Mouse (Mus musculus) brain, embryonic 18.5 days (tissue): ENCODE measurements around the gene Fosl2.
A peak's percentile ranks its signal among the peaks of the same experiment; 100 is the strongest.
"Not testable (repeated sequence)": the region's sequence is repeated elsewhere in the genome, so short reads cannot be mapped to it uniquely, and the experiment has no call there.

Source experiments
- DNase-seq: peaks from one replicate; pipeline ENCODE4 v3.0.0-alpha.2; 2012; ENCODE audit warnings: low read depth, low spot score

Fosl2 gene

DNA sequence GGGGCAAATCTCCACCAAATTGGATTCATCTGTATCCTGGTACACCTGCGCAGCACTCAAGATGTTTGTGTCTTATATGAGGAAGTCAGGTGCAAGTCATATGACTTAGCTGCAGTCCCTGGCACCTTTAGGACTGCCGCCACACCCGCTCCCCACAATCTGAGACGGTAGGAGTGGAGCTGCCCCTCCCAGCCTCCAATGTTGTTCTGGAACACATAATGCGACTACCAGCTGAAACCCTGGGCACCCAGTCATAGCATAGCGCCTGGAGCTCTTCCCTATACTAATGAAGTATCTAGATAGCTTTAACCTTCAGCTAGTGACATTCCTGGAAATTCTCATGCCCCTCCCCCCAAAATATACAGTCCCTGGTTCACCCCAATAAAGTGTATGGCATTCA is 43.1 kb downstream of the Fosl2 start:
- DNase-seq = not testable (repeated sequence)

DNA sequence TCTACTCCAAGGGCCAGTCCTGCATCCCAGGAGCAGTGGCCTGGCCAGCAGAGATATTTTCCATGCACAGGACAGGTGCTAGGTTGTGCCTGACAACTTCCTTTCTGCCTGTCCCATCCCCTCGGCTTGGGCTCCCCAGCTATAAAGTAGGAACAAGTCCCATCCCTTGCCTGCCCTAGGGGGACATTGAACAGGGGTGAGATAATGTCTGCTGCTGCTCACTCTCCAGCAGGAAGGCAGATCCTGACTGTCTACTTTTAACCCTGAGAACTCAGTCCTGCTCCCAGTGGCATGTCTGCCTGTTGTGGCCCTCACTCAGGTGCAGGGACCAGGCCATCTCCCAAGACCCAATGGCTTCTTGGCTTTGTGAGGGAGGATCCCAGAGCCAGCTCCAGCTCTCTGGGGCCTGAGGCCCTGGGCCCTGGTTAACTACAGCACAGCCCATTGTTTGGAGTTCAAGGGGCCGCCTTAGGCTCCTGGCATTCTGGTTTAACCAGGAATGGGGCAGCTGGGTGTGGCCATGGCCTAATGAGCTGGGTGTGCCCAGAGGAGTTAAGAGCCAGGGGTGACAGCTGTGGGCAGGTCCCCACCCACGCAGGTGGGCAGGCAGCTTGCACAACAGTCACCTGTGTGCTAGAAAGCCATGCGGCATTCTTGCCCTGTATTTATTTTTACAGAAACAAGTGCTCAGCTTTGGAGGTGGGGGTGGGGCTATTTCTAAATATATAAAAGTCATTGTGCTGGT is 47.5 kb downstream of the Fosl2 start:
- DNase-seq = no peak

GRCm38 (mm10) chr5:32187717-32188116 is 52.1 kb downstream of the Fosl2 start:
- no peak for DNase-seq

DNA sequence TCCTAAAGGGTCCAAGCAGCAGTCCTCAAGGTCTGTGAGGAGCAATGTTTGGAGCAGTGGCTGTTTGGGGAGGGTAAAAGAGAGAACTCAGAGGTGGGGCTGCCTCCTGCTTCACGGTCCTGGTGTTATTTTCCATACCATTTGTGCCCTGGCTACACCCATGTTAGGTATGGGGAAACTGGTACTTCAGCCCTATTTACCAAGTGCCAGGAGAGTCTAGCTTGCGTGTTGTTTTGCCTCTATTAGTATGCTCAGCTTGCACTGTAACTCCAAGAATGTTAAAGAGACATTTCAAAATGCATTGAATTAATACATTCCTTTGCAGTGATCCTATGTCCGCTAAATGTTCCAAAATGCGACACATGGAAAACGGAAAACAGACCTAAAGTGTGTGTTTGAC is 55.7 kb downstream of the Fosl2 start:
- no peak for DNase-seq

DNA sequence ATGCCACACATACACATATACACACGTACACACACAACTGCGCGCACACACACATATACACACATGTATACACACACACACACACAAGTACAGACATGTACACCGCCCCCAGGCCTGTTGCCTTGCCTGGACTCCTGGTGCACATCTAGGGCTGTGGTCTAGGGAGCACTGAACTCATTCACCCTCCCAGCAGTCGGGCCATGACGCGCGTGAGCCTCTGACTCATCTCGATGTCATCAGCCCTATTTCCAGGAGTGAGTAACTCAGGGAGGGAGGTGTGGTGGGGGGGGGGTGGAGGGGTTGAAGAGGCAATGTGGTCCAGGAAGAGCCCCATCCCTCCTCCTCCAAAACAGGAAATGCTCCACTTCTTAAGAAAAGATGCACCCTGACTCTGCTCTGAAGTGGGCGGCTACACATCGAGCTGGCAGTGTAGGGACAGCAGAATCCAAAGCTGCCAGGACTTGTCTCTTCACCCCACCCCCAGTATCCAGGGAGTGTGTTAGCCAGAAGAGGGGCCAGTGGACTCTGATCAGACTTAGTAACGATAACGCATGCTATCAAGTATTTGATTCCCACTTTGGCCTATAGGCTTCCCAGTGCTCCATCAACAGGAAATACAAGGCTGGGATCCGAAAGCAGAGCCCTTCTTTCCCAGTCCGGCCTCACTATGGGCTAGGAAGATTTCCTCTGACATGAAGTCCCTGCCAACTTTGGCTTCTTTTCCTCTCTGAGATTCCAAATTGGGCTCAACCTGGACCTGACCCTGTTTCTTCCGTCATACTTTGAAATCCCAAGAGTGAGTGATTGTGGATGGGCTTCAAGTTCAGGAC is 56.6 kb downstream of the Fosl2 start:
- no peak for DNase-seq

DNA sequence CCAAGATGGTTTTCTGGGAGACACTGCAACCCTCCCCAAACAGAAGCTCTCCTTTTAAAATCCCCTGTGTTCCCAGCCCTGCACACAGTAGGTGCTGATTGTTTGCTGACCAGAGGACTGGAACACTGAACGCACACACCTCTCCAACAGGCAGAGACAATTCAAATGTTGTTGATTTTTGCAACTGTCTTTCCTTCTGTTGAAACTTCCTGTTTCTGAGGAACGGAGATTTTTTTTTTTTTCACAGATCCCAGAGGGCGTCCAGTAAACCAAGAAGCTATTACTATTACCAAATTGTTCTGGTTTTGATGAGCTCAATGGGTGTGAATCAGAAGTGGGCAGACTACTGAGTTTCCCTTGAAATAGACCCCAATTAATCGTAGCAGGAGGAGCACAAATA is 58.6 kb downstream of the Fosl2 start:
- DNase-seq = no peak

- DNase-seq = no peak
These were observed 60.4 kb downstream of the Fosl2 start for GRCm38 (mm10) chr5:32195857-32196609.

DNA sequence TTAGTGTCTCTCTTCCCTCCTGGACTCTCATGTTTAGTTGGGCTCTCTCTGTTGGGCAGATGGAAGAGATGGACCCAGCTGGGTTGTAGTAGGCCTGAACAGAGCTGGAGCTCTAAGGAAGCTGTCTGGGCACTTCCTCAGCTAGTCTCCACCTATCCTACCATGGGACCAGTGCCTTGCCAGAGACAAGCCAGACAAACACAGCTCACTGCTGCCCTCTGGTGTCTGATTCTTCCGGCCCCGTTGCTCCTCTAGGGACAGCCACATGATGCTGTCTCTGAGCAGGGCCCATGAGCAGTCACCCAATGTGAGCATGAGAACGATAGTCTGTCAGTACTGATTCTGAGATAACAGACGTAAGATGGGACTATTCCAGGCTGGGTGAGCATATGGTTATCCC is 62.1 kb downstream of the Fosl2 start:
- peak; percentile 6 for DNase-seq

DNA sequence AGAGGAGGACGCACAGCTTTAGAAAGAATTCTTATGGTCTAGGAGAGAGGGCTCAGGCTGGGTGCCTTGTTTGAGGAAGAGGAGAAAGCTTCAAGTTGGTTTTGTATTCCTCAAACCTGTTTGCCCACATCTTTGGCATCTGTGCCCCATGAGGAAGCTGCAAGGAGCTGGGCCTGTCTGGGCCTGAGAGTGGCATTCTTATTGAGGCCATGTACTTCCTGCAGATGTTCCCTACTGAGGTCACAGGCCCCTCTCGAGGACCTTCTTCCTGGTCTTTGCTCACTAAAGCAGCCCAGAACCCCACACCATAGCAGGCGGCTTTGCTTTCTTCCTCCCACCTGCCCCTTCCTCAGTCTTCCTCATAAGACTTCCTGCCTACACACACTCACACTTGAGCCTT is 63.5 kb downstream of the Fosl2 start:
- DNase-seq = no peak

GRCm38 (mm10) chr5:32199594-32199993 is 64.0 kb downstream of the Fosl2 start:
- no peak for DNase-seq

DNA sequence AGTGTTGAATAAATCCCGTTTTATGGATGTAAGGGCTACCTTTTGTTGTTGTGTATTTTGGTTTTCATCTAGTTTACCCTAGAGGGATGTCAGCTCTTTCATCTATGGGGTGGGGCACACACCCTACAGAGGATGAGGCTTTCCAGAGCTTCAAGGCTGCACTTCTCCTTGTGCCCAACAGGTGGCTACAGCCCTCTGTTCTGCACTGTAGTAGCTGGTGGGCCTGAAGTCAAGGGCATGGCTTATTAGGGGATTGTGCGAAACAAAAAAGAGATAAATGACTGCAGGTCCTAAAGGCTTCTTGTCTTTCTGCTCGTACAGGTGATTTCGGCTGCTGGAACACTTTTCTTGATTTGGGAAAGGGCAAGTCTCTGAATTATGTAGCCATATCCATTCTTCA is 69.1 kb downstream of the Fosl2 start:
- DNase-seq = no peak

GRCm38 (mm10) chr5:32206726-32207125 is 71.1 kb downstream of the Fosl2 start:
- no peak for DNase-seq
